Mouse (Mus musculus) liver, embryonic 16.5 days (tissue): ENCODE measurements around the gene Nt5c3b. TPM values are rescaled to one million over a fixed set of nuclear protein-coding genes. Genes with fewer than 3 reads are reported as not detected.

Experiments used
- ATAC-seq: fragments of 200-750 bp; cut with Nextera tagmentation; 2 replicates; pipeline ENCODE4 v1.8.0; 2017; ENCODE audit warnings: low read depth, mild to moderate bottlenecking, moderate number of reproducible peaks, moderate library complexity
- H3K27ac ChIP-seq: fragments of 300-500 bp; sonication (generic); 2 replicates; pipeline ENCODE4 v1.5.1; 2014; ENCODE audit warnings: mild to moderate bottlenecking, low read length
- H3K27me3 ChIP-seq: fragments of 300-500 bp; sonication (generic); 2 replicates; pipeline ENCODE4 v1.6.1; 2014; ENCODE audit warnings: low read depth, low read length, mixed read lengths; ENCODE audit not compliant: control insufficient read depth, insufficient read depth
- H3K36me3 ChIP-seq: fragments of 300-500 bp; sonication (generic); 2 replicates; pipeline ENCODE4 v1.6.1; 2014; ENCODE audit warnings: mild to moderate bottlenecking; ENCODE audit not compliant: control insufficient read depth, insufficient read depth
- H3K4me1 ChIP-seq: fragments of 300-500 bp; sonication (generic); 2 replicates; pipeline ENCODE4 v1.6.1; 2014; ENCODE audit warnings: low read depth, low read length, mixed read lengths; ENCODE audit not compliant: control insufficient read depth
- H3K4me2 ChIP-seq: fragments of 300-500 bp; sonication (generic); 2 replicates; pipeline ENCODE4 v1.6.1; 2014; ENCODE audit warnings: low read depth, low read length, mixed read lengths
- H3K4me3 ChIP-seq: fragments of 300-500 bp; sonication (generic); 2 replicates; pipeline ENCODE4 v1.5.1; 2014; ENCODE audit warnings: low read depth, mild to moderate bottlenecking, low read length
- H3K9ac ChIP-seq: fragments of 300-500 bp; sonication (generic); 2 replicates; pipeline ENCODE4 v1.6.1; 2014; ENCODE audit warnings: low read depth, low read length
- H3K9me3 ChIP-seq: fragments of 300-500 bp; sonication (generic); replicated peaks from 2 replicates; pipeline ENCODE4 v1.6.1; 2016; ENCODE audit warnings: low read length; ENCODE audit not compliant: control insufficient read depth
- WGBS: fragments of 180-500 bp; shearing (Covaris S2); extraction: QIAGEN DNeasy Blood & Tissue Kit; methylation state at CpG from one replicate; pipeline ENCODE4 v1.1.7; 2014; ENCODE audit not compliant: insufficient replicate concordance; 5-methylcytosine and 5-hydroxymethylcytosine counted together
- polyA plus RNA-seq: library from polyadenylated mRNA; unstranded; fragments of >200 nt; fragmentation: Nextera tagmentation; extraction: Ambion mirVana; gene quantifications from 2 replicates; pipeline ENCODE4 v1.2.1, GENCODE M21; 2015

Nt5c3b gene
- polyA plus RNA-seq: 14.9 and 16.0 TPM in 2 replicates

GRCm38 (mm10) chr11:100441797-100442196 is at the start of gene Nt5c3b, which contains the start of gene Klhl10:
Gene Nt5c3b, minus strand, starts transcription at chr11:100441808.
Gene Klhl10, plus strand, starts transcription at chr11:100441917.
- no peak for ATAC-seq
- Histone ChIP-seq H3K27ac (no peak within 1 kb of the TSS), H3K4me3 (peak within 1 kb of the TSS; percentile 74), H3K9ac (peak within 1 kb of the TSS; percentile 77), H3K4me1 (peaks cover 14% of the 10 kb centered on the region), H3K36me3 (no peaks in the 10 kb centered on the region), H3K9me3 (no peaks in the 10 kb centered on the region), H3K4me2 (peak within 1 kb of the TSS; percentile 88), H3K27me3 (no peaks in the 10 kb centered on the region)
- WGBS: 78% methylated on average over 8 of the region's 8 CpGs

DNA sequence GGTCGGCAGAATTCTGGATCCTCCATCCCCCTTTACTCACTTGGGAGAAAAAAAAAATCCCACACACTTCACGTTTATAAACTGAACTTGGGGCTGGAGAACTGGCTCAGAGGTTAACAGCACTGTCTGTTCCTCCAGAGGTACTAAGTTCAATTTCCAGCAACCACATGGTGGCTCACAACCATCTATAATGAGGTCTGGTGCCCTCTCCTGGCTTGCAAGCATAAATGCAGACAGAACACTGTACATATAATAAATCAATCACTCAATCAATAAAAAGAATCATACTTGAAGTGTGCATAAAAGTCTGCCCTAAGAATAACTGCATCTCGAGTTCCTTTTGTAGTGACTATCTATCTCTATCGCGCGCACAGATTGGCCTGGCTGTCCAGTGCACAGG is 49.3 kb upstream of the Nt5c3b start:
- ATAC-seq: no peak
- Histone ChIP-seq H3K9me3 (no peaks in the 10 kb centered on the region), H3K9ac (no peak overlapping the region), H3K4me1 (no peaks in the 10 kb centered on the region), H3K36me3 (peaks cover 18% of the 10 kb centered on the region), H3K27me3 (no peaks in the 10 kb centered on the region), H3K27ac (no peak overlapping the region), H3K4me2 (no peak overlapping the region), H3K4me3 (no peak overlapping the region)
- 74% methylated on average over 6 of the region's 6 CpGs for WGBS

GRCm38 (mm10) chr11:100485801-100486538 is 44.4 kb upstream of the Nt5c3b start:
- H3K27ac ChIP-seq: no peak overlapping the region
- no peaks in the 10 kb centered on the region for H3K27me3 ChIP-seq

DNA sequence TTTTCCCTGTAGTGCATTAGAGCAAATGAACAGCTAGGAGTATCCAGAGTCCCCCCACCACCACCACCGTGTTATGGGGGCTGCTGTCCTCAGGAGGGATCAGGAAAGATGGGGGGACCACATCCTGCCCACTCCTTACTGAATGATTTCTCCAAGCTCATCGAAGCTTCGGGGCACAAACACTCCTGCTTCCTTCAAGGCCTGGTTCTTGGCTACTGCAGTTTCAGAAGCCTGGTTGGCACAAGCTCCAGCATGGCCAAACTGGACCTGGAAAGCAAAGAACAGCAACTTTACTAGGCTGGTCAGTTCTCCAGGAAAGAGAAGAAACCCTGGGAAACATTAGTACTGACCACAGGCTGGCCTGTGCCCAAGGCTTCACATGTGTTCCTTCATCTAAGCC is 42.9 kb upstream of the Nt5c3b start:
- WGBS: 70% methylated on average over 3 of the region's 3 CpGs
- no peaks in the 10 kb centered on the region for H3K4me1 ChIP-seq
- no peak for ATAC-seq
- no peak overlapping the region for H3K4me3 ChIP-seq
- H3K4me2 ChIP-seq: no peak overlapping the region
- H3K27ac ChIP-seq: no peak overlapping the region
- H3K27me3 ChIP-seq: no peaks in the 10 kb centered on the region
- H3K36me3 ChIP-seq: peaks cover 14% of the 10 kb centered on the region
- H3K9me3 ChIP-seq: no peaks in the 10 kb centered on the region
- no peak overlapping the region for H3K9ac ChIP-seq

More at GRCm38 (mm10) chr11:100485801-100486538, 44.4 kb upstream of the Nt5c3b start:
- ATAC-seq: no peak
- Histone ChIP-seq H3K4me2 (no peak overlapping the region), H3K9me3 (no peaks in the 10 kb centered on the region), H3K9ac (no peak overlapping the region), H3K4me1 (no peaks in the 10 kb centered on the region), H3K36me3 (peaks cover 12% of the 10 kb centered on the region), H3K4me3 (no peak overlapping the region)
- WGBS: 70% methylated on average over 8 of the region's 8 CpGs

DNA sequence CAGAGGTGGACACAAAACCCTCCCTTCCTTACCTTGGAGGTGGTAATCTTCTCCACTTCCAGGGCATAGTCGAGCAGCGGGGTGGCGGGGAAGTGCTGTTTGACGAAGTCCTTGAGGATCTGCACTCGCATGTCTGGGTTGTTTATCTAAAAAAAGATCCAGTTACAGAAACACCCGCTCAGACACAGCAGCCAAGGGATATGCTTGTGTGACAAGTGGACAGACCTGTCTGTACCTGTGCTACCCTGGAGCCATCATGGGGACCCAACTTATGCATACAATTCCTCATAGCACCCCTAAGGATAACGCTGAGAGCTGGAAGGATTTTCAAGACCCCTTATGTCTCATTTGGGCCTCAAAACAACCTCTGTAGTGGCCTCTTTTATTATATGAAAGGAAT is 37.5 kb upstream of the Nt5c3b start:
- H3K27ac ChIP-seq: no peak overlapping the region
- peaks cover 21% of the 10 kb centered on the region for H3K36me3 ChIP-seq

GRCm38 (mm10) chr11:100476281-100476680 is 34.7 kb upstream of the Nt5c3b start:
- H3K4me1 ChIP-seq: peaks cover 6% of the 10 kb centered on the region
- H3K9me3 ChIP-seq: no peaks in the 10 kb centered on the region
- WGBS: 78% methylated on average over 5 of the region's 5 CpGs
- no peak overlapping the region for H3K4me3 ChIP-seq
- ATAC-seq: no peak
- H3K9ac ChIP-seq: no peak overlapping the region
- no peaks in the 10 kb centered on the region for H3K27me3 ChIP-seq
- peaks cover 14% of the 10 kb centered on the region for H3K36me3 ChIP-seq
- H3K27ac ChIP-seq: no peak overlapping the region
- no peak overlapping the region for H3K4me2 ChIP-seq

More for the DNA sequence above, 37.5 kb upstream of the Nt5c3b start:
- Histone ChIP-seq H3K9me3 (no peaks in the 10 kb centered on the region), H3K27me3 (no peaks in the 10 kb centered on the region), H3K4me3 (no peak overlapping the region), H3K4me1 (no peaks in the 10 kb centered on the region), H3K9ac (no peak overlapping the region), H3K4me2 (no peak overlapping the region)
- no peak for ATAC-seq
- 75% methylated on average over 7 of the region's 7 CpGs for WGBS

- H3K27me3 ChIP-seq: no peaks in the 10 kb centered on the region
- H3K9me3 ChIP-seq: no peaks in the 10 kb centered on the region
- H3K4me1 ChIP-seq: peaks cover 17% of the 10 kb centered on the region
- H3K4me3 ChIP-seq: peak overlapping the region; percentile 92
- H3K4me2 ChIP-seq: peak overlapping the region; percentile 46; the same call in 1 of the 2 replicates
- WGBS: 25% methylated on average over 5 of the region's 5 CpGs
- peaks cover 2% of the 10 kb centered on the region; the same call in 1 of the 2 replicates for H3K36me3 ChIP-seq
- peak; percentile 25 for ATAC-seq
- H3K27ac ChIP-seq: peak overlapping the region; percentile 29; the same call in 1 of the 2 replicates
- peak overlapping the region; percentile 10; the same call in 1 of the 2 replicates for H3K9ac ChIP-seq
These were observed 31.3 kb upstream of the Nt5c3b start for GRCm38 (mm10) chr11:100472935-100473295.

DNA sequence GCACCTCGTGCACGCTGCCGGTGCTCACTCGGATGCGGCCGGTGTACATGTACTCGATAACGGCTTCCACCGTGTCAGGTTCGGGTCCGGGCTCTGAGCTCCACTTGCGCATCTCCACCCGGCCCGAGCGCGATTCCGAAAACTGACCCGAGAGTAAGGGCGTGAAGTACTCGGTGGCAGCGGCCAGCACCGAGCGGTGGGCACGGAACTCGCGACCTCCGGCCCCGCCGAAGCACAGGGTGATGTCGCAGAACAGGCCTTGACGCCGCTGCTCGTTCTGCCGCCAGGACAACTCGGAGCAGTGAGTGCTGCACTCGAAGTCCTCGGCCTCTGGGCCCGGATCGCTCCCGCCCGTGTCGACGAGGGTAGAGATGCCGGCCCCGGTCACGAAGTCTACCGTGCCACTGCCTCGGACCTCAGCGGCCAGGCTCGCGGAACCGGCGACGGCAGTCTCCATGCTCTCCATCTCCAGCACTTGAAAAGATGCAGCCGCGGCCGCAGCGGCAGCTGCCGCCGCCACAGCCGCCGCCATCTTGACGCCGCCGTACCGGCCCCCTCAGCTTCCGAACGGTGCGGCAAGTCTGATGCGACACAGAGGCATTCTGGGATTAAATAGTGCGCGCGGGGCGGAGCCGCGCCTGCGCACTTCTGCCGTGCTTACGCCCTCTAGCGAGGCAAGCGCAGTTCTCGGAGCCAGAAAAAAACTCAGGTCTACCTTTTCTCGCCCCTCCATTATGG is 30.8 kb upstream of the Nt5c3b start, which contains the start of gene Klhl11:
Gene Klhl11 (minus strand): TSS at position 545 of the 738 bp plus-strand sequence.
- Histone ChIP-seq H3K9ac (peak within 1 kb of the TSS; percentile 95), H3K4me2 (peak within 1 kb of the TSS; percentile 85), H3K27ac (peak within 1 kb of the TSS; percentile 75), H3K9me3 (no peaks in the 10 kb centered on the region), H3K27me3 (no peaks in the 10 kb centered on the region), H3K36me3 (no peaks in the 10 kb centered on the region; the same call in 1 of the 2 replicates), H3K4me1 (peaks cover 17% of the 10 kb centered on the region), H3K4me3 (peak within 1 kb of the TSS; percentile 92)
- peak; percentile 94 for ATAC-seq
- under 1% methylated on average over 83 of the region's 83 CpGs for WGBS
